Mouse (Mus musculus) right cerebral cortex, postnatal 36 days (tissue): ENCODE results near the gene Snx8.
"Not testable (repeated sequence)": the region's sequence is repeated elsewhere in the genome, so short reads cannot be mapped to it uniquely, and the experiment has no call there.

Experiments
- DNase-seq, 2 experiments: peaks; one replicate each; pipeline ENCODE4 v3.0.0; 2022; ENCODE audit warnings: low spot score in 2 of 2, mixed read lengths in 1 of 2

Gene Snx8

GRCm38 (mm10) chr5:140384462-140384861 lies 4.6 kb downstream of the Snx8 start:
- DNase-seq = no peak

GRCm38 (mm10) chr5:140383559-140383958 lies 5.5 kb downstream of the Snx8 start:
- DNase-seq = no peak

- DNase-seq = no peak
Measured at GRCm38 (mm10) chr5:140382688-140383087, 6.4 kb downstream of the Snx8 start.

- DNase-seq = no peak
Measured at GRCm38 (mm10) chr5:140381156-140381555, 7.9 kb downstream of the Snx8 start.

GRCm38 (mm10) chr5:140379299-140379698 lies 9.8 kb downstream of the Snx8 start:
- DNase-seq = no peak

- no peak for DNase-seq
Measured at GRCm38 (mm10) chr5:140378121-140378853, 10.8 kb downstream of the Snx8 start.

GRCm38 (mm10) chr5:140375249-140375829 lies 13.7 kb downstream of the Snx8 start:
- no peak for DNase-seq

- DNase-seq = no peak
Measured at GRCm38 (mm10) chr5:140374226-140374625, 14.8 kb downstream of the Snx8 start.

- DNase-seq = no peak
Measured at GRCm38 (mm10) chr5:140373711-140374110, 15.4 kb downstream of the Snx8 start.

GRCm38 (mm10) chr5:140371671-140372070 lies 17.4 kb downstream of the Snx8 start:
- peak; percentile 27 to 39 for DNase-seq

- no peak for DNase-seq
Measured at GRCm38 (mm10) chr5:140370446-140371254, 18.4 kb downstream of the Snx8 start.

GRCm38 (mm10) chr5:140369466-140369865 lies 19.6 kb downstream of the Snx8 start:
- no peak for DNase-seq

- no peak for DNase-seq
Measured at GRCm38 (mm10) chr5:140368926-140369325, 20.1 kb downstream of the Snx8 start.

- DNase-seq = not testable (repeated sequence)
Measured at GRCm38 (mm10) chr5:140368126-140368525, 20.9 kb downstream of the Snx8 start.

- no peak for DNase-seq
Measured at GRCm38 (mm10) chr5:140364415-140364814, 24.6 kb downstream of the Snx8 start.

GRCm38 (mm10) chr5:140359930-140360674 lies 29.0 kb downstream of the Snx8 start:
- DNase-seq = no peak

- DNase-seq = no peak
Measured at GRCm38 (mm10) chr5:140357466-140357865, 31.6 kb downstream of the Snx8 start.

GRCm38 (mm10) chr5:140355934-140356333 lies 33.1 kb downstream of the Snx8 start:
- no peak for DNase-seq

GRCm38 (mm10) chr5:140352352-140352751 lies 36.7 kb downstream of the Snx8 start:
- DNase-seq = no peak

- DNase-seq = no peak
Measured at GRCm38 (mm10) chr5:140350731-140351497, 38.1 kb downstream of the Snx8 start.

- DNase-seq = no peak
Measured at GRCm38 (mm10) chr5:140349882-140350281, 39.2 kb downstream of the Snx8 start.
